Mouse (Mus musculus) spleen, adult 12 weeks (tissue): Measurements from ENCODE around the gene Arhgdia.
A peak's percentile ranks its signal among the peaks of the same experiment; 100 is the strongest.

Experiments used
- DNase-seq: peaks from one replicate; pipeline ENCODE4 v3.0.0; 2022; ENCODE audit warnings: low spot score

Arhgdia gene

DNA sequence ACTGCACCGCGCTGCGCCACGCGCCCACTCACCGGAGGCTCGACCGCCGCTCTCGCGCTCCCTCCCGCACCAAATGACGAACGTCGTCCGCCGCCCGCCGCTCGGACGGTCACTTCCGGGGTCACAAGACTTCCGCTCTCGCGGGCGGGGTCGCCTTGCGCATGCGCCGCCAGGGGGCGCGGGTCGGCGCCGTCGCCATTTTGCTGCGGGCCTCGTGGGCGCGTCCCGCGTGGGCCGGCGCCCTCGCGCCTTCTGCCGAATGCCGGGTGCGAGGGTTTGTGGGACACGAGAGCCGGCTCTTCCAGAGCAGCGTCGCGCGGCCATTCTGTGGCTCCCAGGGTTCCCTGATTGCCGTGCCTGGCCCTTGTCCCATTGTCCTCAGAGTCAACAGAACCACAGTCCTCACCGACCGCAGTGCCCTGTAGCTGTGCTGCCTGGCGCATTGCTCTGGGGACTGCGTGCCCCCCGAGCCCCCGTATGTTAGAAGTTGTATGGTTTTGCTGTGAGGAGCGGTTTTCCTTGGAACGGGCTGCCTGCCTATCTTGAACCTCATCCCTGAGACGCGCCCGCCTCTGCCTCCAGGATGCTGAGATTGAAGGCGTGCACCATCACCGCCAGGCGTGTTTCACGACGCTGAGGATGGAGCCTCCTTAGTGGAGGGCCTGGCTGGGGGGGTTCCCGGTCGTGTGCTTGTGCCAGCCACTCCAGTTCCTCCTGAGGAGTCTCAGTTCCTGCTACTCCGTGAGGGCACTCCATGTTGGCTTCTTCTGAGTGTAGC, at the start of gene Arhgdia:
Gene Arhgdia, minus strand, starts transcription at position 135 of the 778 bp plus-strand sequence.
- DNase-seq = peak; percentile 83

DNA sequence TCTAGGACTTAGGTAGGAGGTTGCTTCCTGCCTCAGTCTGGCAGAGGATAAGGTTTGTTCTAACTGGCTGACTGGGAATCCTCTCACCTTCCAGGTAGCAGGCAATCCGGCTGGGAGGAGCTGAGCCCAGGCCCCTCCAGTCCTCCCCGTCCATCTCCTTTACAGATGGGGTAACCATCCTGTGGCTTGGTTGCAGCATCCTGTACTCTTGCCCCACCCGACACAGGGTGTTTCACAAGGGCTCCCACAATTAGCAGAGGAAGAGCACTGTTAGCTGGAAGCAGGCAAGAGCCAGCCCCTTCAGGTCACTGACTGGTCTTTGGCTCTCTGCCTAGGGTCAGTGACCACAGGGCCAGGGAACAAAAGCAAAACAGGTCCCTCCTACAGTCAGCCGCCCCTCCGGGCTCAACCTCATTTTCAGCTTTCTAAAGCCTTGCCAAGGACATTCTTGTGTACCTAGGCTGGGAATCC, 49.0 kb upstream of the Arhgdia start:
- DNase-seq = peak; percentile 51

DNA sequence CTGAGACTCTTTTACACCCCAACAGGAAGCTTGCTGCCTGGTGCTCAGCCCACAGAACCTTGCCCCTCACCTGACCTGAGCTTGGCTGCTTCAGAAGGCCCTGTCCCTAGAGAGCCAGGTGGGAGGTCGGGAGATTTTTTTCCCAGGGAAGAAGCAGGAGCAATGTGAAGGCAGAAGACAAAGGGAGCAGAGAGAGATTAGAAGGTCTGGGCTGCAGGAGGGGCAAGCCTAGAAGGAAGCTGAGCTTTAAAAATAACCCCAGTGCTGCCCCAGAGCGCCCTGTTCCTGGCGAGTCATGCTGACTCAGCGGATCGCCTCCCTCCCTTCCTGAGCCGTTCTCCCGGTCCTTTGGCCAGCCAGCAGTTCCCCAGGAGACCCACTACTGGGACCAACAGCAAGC, 48.5 kb upstream of the Arhgdia start:
- DNase-seq = peak; percentile 79

DNA sequence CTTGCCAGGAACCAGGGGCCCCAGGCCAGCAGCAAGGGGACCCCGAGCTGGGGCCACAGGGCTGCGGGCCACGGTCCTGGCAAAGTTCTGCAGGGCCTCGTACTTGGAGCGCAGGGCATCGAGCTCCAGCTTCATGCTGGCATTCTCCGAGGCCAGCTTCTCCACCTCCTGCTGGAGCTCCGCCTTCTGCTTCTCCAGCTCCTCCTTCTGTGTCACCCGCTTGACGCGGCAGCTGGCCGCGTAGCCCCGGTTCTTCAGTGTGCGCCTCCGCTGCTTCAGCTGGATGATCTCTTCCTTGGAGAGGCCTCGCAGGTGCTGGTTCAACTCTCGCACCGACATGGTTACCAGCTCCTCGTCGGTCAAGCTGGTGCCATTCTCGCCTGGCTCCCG, 47.9 kb upstream of the Arhgdia start:
- DNase-seq = peak; percentile 67

DNA sequence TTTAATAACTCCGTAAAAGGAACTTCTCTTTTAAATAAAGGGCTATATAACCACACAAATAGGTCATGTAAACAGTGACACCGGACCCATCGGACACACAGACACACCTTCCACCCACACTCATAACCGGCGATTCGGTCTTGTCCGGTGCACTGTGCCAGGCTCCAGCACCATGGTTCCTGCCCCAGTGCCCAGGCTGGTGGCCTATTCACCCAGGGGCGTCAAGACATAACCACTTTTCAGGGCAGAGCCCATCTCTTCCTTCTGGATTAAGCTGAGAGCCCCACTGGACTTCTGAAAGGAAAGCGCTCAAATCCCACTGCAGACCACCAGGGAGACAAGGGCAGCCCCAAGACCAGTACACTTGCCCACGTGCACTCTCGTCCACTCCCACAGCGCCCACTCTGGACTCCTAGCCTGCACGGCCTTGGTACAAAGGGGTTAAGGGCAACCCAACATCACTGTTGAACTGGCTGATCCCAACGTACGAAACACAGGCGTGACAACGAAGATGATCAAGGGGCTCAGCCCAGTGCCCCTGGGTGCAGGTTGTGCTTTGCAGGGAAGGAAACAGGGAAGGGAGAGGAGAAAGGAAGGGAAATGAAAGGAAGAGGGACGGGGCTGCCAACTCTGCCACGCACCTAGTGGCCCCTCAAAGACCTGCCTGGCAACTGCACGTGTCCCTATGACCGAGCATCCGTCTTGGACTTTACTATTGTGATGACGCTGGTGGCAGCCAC, 47.3 kb upstream of the Arhgdia start:
- no peak for DNase-seq

DNA sequence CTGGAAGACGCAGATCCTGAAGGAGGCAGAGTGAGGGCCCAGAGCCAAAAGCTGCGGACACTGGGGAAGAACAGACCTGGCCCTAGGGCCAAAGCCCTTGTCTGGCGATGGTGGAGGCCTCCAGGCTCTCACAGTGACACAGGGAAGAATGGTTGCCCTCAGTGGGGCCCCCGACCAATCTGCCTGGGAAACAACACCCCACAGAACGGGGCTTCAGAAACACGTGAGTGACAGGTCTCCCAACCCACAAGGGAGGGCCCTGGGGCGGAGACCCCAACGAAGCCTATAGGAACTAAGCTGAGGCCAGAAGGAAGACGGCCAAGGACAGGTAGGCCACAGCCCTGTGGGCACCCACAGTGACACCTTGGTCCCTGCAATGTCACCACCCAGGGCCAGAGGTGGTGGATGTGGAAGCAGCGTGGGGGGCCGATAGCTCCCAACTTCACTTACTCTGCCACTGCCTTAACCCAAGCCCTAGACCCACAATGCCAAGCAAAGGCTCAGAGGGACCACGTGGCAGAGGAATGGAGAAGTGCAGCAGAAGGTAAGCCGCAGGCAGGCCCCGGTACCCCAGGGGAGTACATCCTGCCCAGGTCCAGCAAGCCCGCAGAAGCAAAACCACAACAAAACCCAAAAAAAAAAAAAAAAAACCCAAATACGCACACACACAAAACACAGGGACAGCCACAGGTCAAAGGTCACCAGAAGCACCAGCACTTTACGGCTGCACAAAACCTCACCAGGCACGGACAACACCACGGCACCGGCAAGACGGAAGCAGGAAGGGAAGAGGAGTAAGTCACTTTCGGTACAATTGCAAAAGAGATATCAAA, 46.3 kb upstream of the Arhgdia start:
- no peak for DNase-seq

DNA sequence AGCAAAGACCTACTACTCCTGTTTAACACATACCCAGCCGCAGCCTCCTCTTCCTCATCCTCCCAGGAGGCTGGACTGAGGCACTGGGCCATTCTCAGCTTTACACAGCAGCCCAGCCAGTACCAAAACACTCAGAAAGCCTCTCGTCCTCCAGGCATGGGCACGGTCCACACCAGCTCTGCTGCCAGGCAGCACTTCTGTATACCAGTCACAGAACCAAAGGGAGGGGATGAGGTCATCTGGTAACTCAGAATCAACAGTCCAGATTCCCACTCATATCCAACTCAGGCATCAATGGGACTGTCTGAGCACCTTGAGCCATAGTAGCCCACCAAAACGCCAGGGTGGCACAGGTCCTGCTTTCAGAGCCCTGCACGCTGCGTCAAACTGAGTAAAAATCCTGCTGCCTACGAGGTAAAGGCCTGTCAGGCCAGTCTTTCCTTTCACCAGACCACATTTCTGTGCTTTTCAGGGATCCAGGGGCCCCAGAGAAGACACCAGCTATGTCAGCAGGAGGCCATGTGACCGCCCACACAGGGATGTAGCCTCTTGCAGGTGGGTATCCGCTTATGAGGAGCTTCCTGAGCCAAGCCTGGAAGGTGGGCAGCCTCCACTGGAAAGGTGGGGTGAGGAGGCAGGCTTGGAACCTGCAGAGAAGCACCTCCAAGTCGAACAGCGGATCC, 45.5 kb upstream of the Arhgdia start:
- DNase-seq = no peak

DNA sequence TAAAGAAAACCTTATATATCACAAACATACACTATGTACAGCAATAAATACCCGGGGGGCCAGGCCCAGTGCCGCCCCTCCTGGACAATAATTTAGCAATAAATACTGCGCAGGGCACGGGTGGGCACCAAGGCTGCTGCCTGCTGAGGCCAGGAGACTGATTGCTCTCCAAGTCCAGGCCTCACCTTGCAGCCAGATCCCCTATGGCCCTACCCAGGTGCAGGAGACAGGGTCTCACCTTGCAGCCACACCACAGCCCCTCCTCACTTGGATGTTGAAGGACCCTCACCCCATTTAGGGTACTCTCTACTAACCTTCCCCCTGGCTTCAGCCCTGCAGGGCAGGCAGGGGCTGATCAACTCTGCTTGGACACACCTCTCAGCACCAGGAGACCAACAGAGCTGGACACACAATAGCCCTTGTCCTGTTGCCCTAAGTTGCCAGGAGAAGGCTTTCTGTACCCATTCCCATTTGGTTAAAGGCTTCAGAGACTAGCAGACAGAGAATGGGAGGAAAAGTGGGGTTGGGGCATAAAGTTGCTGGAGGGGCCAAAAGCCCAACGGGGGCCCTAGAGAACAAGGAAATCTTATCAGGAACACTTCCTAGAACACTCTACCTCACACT, 43.8 kb upstream of the Arhgdia start, which contains the start of gene Sirt7:
Gene Sirt7, minus strand, starts transcription at position 89 of the 624 bp plus-strand sequence.
- no peak for DNase-seq

DNA sequence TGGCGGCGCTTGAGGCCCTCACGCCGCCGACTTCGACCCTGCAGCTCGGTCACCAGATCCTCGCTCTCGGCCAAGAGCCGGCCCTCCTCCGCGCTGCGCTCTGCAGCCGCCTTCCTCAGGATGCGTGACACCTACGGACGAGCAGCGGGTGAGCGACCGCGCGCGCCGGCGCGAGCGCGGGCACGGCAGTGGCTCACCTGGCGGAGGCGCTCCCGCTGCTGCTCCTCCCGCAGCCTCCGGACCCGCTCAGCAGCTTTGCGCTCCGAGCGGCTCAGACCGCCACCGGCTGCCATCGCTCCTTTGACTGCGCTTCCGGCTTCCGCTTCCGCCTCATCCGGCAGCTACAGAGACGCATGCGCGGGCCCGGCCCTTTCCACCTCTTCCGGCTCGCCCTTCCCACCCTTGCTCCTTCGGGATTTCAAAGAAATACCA, 43.3 kb upstream of the Arhgdia start:
- peak; percentile 73 for DNase-seq

DNA sequence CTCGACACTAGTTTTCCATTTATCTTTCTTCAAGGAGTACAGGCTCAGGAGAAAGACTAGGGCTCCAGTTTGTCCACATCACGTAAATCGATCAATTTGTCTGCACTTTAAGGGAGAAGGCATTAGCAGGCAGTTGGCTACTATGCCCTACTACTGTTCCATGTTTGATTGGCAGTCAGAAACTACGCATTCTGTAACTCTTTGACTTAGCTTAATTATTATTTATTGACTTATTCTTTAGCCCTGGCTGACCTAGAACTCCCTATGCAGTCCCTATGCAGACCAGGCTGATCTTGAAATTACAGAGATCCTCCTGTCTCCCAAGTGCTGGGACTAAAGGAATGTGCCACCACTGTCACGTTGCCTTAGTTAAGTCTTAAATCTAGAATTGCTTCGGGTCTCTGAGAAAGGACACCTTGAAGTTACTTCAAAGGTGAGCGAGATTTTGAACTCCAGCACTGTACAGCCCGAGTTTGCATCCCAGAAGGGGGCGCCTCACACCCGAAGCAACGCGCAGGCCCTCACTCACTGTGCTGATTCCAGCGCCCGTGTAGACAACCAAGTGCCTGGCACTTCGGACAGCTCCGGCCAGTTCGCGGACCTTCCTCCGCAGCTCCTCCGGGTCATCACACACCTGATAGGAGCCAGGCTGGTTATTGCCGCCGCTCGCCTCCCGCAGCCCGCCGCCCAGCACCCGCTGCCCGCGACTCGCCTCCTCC, 42.7 kb upstream of the Arhgdia start:
- DNase-seq = peak; percentile 71

DNA sequence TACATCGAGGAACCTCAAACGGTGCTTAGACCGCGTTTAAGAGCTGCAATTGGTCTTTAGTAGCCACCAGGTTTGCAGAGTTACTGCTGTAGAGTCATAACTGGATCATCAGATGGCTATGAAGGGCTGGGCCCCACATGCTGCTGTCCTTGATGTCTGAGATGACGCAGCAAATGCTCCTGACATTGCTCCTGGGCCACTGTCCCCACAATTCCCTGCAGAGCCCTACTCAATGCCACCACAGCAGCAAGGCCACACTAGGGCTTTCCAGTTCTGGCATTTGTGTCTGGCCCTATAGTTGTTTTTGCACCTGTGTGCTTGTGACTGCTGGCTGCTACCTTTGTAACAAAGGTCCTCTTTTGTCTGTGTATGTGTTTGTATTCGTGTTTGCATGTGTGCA, 41.4 kb upstream of the Arhgdia start:
- DNase-seq = no peak

DNA sequence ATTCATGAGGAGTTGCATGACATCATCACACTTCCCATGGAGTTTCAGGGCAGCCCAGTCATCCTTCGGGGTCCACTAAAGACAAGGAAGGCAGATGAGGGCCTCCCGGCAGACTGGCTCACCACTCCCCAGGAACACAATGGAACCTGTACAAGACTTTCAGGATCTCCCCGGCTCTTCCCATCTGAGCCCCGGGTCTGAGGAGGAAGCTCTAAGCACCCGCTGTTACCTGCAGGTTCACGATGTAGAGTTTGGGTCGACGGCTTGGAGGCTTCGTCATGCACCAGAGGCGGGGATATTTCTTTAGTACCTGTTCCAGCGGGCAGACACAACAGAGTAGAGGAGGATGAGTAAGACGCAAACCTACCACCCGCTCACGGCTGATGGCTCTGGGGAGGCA, 38.8 kb upstream of the Arhgdia start:
- DNase-seq = no peak

DNA sequence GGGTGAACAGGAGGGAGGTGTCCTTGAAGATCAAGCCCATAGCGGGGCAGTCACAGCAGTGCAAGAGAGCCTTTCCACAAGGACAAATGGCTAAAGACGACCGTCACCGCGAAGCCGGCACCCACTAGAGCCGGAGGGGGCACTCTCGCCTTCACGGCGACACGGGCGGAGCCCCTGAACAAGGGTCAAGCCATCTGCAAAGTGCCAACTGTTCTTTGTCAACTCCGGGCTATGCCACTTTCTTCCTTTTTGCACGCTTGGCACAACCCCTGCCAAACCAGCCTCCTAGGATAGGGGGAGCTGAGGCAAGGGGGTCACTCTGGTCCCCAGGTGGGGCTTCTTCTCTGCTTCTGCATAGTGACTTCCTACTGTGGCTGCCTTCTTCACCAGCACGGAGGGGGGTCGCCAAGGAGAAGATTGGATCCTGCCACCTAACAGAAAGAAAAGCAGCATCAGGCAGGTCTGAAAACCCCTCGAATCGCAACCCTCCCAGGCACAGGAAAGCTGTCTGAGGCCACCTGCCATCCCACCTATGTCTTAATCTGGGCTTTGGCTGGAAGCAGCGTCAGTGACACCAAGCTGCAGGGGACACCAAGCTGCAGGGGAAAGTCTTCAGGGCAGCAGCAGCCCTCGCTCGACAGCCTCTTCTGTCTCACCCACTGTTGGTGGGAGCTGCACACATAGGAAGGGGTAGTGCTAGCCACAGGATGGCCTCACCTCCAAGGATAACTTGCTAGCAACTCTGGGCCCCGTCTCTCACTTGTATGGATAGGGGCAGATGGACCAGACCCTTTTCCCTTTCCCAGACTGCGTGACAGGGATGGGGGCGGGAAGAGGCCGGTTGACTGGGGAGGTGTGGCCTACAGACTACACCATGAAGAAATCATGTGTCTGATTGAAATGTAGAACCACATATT, 37.5 kb upstream of the Arhgdia start:
- no peak for DNase-seq

DNA sequence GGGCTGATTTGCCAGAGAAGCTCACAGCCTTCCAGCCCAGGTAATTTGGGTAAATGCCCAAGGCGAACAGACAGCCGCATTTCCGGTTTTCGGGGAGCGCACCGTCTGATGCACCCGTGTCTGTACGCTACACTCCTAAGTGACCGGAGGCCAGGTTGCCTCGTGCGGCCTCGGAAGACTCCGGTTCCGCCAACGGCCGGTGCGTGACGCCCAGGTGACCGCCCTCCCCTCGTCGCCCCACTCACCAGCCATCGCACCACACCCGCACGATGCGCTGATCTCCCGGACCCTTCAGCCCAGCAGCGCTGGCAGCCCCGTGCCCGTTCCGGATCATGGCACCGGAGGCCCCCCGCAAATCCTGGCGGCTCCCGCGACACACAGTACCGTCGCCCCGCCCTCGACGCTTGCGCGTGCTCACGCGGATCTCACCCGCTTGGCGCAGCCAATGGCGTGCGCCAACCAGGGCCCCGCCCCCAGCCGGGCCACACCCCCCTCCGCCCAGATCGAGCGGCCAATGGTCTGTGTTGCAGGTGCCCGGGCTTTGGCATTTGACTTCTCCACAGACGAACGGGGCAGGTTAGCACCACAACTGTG, 36.2 kb upstream of the Arhgdia start, which contains the start of gene Pcyt2:
Gene Pcyt2, minus strand, starts transcription at position 418 of the 594 bp plus-strand sequence.
- peak; percentile 92 for DNase-seq

DNA sequence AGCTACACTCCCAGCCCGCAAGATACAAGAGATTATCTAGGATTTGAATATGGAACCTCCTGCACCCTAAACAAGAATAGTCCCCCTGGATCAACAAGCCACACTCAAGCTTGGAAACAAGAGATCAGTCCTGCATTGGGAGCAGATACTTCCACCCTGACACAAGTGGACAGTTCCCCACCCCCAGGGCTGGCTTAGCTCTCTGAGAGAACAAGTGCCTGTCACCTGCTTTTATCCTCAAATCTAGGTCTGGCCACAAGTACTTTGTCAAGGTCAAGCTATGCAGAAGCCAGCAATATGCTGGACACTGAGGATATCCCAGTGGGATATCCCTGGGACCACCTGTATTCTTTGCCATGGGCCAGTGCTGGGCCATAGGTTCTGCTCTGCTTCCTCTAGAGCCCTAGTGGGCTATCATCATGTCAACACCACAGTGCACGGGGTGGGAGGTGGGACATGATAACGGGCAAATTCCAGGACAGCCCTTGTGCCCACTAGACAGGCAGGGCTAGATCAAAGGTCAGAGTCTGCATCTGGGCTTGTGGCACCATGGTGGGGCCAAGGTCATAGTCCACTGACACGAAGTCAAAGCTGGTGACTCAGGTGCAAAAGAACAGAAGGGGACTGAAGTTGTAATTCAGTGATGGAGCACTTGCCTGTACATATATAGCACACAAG, 35.3 kb upstream of the Arhgdia start:
- DNase-seq = no peak

DNA sequence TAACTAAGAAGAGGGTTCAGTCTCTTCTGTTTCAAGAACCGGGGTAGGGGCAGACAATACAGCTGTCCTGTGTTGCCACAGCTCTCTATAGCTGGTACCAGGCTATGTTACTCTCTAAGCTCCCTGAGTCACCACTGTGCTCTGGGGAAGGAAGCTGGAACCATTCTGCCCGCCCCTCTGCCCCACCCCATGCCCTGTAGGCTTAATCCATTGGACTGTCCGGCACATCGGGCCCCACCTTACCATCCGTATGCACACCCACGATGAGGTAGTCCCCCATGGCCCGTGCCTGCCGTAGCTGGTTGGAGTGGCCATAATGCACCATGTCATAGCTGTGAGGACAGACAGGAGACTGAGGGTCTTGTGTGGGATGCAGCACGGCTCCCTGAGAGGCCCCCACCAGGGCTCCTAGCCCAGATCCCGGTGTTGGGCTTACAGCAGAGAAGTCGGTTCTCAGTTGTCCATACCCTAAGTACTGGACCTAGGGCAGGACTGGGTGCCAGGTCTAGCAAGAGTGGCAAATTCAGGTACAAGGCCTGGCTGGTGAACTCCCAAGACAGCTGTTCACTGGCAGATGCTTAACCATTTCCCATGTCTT, 34.3 kb upstream of the Arhgdia start:
- DNase-seq = no peak

DNA sequence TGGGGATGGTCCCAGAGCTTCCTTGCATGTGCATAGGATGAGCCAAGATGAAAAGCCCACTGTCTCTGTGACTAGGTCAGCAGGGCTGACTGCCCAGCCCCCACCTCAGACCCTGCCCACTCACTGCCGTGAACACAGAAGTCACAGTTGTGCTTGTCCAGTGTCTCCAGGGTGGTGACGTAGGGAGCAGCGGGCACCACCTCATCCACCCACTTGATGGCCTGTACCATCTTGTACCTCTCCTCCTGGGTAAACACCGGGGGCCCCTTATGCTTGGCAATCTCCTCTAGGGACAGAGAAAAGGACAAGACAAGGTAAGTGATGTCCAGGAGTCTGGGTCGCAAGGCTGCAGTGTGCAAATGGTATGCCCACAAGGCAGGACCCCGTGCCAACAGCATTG, 33.7 kb upstream of the Arhgdia start:
- DNase-seq = no peak

DNA sequence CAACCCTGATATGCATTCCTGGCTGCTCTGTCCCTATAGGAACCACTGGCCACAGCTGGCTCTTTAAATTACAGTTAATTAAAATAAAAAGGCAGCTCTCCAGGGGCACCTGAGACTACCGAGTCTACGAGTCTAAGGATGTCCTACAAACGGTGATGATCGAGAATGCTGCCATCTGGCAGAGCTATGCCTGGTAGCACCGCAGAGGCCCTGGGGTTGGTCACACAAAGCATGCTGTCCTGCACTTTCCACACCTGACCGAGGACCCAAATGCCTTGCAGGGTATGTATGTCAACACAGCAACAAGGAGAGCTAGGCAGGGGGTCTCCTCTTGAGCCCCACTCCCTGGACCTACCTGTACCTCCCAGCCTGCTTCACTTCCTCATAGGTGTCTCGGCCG, 32.6 kb upstream of the Arhgdia start:
- DNase-seq = no peak
